Mouse (Mus musculus) MEL (cell line): ENCODE measurements around the gene Itsn1.

Experiments
- CHD2 ChIP-seq: IDR thresholded peaks from 2 replicates; pipeline ENCODE4 v1.6.1; 2011; ENCODE audit warnings: low read length, improper control_type of control experiment
- CTCF ChIP-seq, 3 experiments: IDR thresholded peaks in 2 of 3; conservative IDR thresholded peaks in 1 of 3; 2 replicates each; pipeline ENCODE4 v1.5.1; 2011 to 2012; ENCODE audit warnings: low read length in 3 of 3, low read depth in 2 of 3, mild to moderate bottlenecking in 2 of 3, improper control_type of control experiment in 1 of 3, inconsistent platforms in 1 of 3, mixed read lengths in 1 of 3, moderate library complexity in 1 of 3; ENCODE audit not compliant: control insufficient read depth in 1 of 3, insufficient read depth in 1 of 3, poor library complexity in 1 of 3, severe bottlenecking in 1 of 3
- EP300 ChIP-seq, 2 experiments: IDR thresholded peaks; 2 replicates each; pipeline ENCODE4 v1.6.1; 2011; ENCODE audit warnings: improper control_type of control experiment in 2 of 2, low read length in 2 of 2, low read depth in 1 of 2, mild to moderate bottlenecking in 1 of 2
- GATA1 ChIP-seq: IDR thresholded peaks from 2 replicates; pipeline ENCODE4 v1.6.1; 2011; ENCODE audit warnings: low read depth, low read length, improper control_type of control experiment
- JUND ChIP-seq: IDR thresholded peaks from 2 replicates; pipeline ENCODE4 v1.6.1; 2011; ENCODE audit warnings: low read depth, mild to moderate bottlenecking, improper control_type of control experiment, low read length
- MAFK ChIP-seq: IDR thresholded peaks from 2 replicates; pipeline ENCODE4 v1.6.1; 2011; ENCODE audit warnings: low read depth, mild to moderate bottlenecking, low read length, improper control_type of control experiment, borderline replicate concordance
- NELFE ChIP-seq: IDR thresholded peaks from 2 replicates; pipeline ENCODE4 v1.6.1; 2011; ENCODE audit warnings: low read depth, low read length, improper control_type of control experiment
- POLR2A ChIP-seq, 2 experiments: IDR thresholded peaks; 2 replicates each; pipeline ENCODE4 v1.6.1; 2011 to 2012; ENCODE audit warnings: low read length in 2 of 2, mild to moderate bottlenecking in 2 of 2, control low read depth in 1 of 2, improper control_type of control experiment in 1 of 2, low read depth in 1 of 2, moderate library complexity in 1 of 2; ENCODE audit not compliant: control insufficient read depth in 1 of 2, insufficient read depth in 1 of 2, poor library complexity in 1 of 2
- TBP ChIP-seq: IDR thresholded peaks from 2 replicates; pipeline ENCODE4 v1.8.0; 2011; ENCODE audit warnings: low read depth, low read length, improper control_type of control experiment
- TCF12 ChIP-seq: IDR thresholded peaks from 2 replicates; pipeline ENCODE4 v1.6.1; 2014; ENCODE audit warnings: low read depth, mild to moderate bottlenecking, inconsistent platforms, low read length, improper control_type of control experiment, moderate library complexity
- UBTF ChIP-seq: IDR thresholded peaks from 2 replicates; pipeline ENCODE4 v1.6.1; 2012; ENCODE audit warnings: low read depth, mild to moderate bottlenecking, inconsistent platforms, low read length, improper control_type of control experiment, moderate library complexity, borderline replicate concordance; ENCODE audit not compliant: insufficient read depth
- ZKSCAN1 ChIP-seq: IDR thresholded peaks from 2 replicates; pipeline ENCODE4 v1.6.1; 2012; ENCODE audit warnings: low read depth, mild to moderate bottlenecking, inconsistent platforms, low read length, improper control_type of control experiment, moderate library complexity
- ZNF384 ChIP-seq: IDR thresholded peaks from 2 replicates; pipeline ENCODE4 v1.6.1; 2012; ENCODE audit warnings: low read depth, mild to moderate bottlenecking, inconsistent platforms, low read length, improper control_type of control experiment

- no peak for TF ChIP-seq POLR2A (IDR thresholded peaks at IDR 0.05; ENCODE audit: control insufficient read depth in 1 of 2, insufficient read depth in 1 of 2, low read depth in 1 of 2, low read length in 2 of 2, poor library complexity in 1 of 2)
- no peak for TF ChIP-seq NELFE
- TF ChIP-seq GATA1, result no peak
- TF ChIP-seq CTCF (IDR thresholded peaks at IDR 0.05 in 2 of 3, conservative IDR thresholded peaks at IDR 0.05 in 1 of 3; ENCODE audit: control insufficient read depth in 1 of 3, insufficient read depth in 1 of 3, low read depth in 2 of 3, low read length in 3 of 3, poor library complexity in 1 of 3, severe bottlenecking in 1 of 3), result no peak
- no peak for TF ChIP-seq CHD2
- TF ChIP-seq JUND, result no peak
- TF ChIP-seq TBP, result no peak
- no peak for TF ChIP-seq ZKSCAN1
- TF ChIP-seq ZNF384, result no peak
- no peak for TF ChIP-seq TCF12
- TF ChIP-seq UBTF, result no peak
- no peak for TF ChIP-seq EP300 (IDR thresholded peaks at IDR 0.05; ENCODE audit: low read depth in 1 of 2, low read length in 2 of 2)
- no peak for TF ChIP-seq MAFK
These were observed 178.1 kb downstream of the Itsn1 start for GRCm38 (mm10) chr16:91907158-91907557.
